Mouse (Mus musculus): Measurements from ENCODE around the gene Il5ra. TPM values are rescaled to one million over a fixed set of nuclear protein-coding genes. Genes with fewer than 3 reads are reported as not detected.

Gene Il5ra
- polyA plus RNA-seq, 1 experiment, result 0.13 TPM

DNA sequence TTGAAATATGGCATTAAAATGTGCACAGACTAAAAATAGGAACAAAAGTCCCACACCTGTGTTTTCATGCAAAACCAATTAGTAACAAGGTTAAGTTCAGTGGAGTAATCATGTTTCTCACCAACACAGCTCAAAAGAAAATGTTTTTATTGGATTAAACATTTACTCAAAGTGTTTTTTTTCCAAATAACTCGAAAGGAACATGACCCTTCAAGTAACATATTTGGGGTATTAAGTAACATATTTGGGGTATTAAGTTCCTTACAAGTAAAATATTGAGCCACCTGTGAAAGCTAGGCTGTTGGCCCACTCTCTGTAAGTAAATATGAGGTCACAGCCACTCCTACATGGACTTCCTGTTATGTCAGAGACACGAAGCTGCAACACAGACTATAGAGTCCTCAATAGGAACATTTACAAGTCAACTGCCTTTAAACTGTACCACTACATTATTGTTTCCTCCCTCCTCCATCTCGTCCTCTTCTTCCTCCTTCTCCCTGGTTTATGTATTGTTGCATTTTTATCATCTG is 43.3 kb downstream of the Il5ra start:
- whole genome bisulfite sequencing, result 18% methylated on average over 3 of the region's 3 CpGs
- DNase-seq, result no peak
- Histone ChIP-seq H3K4me3 (replicated peaks; ENCODE audit: extremely low read depth, low read depth, low read length) (no peak overlapping the region), H3K4me1 (ENCODE audit: control insufficient read depth, insufficient read depth, low read length) (no peaks in the 10 kb centered on the region)
- TF ChIP-seq CTCF (IDR thresholded peaks at IDR 0.05; ENCODE audit: insufficient read depth, low read length) (no peak), POLR2A (IDR thresholded peaks at IDR 0.05; ENCODE audit: borderline replicate concordance, extremely low read depth, low read depth, low read length) (no peak)

DNA sequence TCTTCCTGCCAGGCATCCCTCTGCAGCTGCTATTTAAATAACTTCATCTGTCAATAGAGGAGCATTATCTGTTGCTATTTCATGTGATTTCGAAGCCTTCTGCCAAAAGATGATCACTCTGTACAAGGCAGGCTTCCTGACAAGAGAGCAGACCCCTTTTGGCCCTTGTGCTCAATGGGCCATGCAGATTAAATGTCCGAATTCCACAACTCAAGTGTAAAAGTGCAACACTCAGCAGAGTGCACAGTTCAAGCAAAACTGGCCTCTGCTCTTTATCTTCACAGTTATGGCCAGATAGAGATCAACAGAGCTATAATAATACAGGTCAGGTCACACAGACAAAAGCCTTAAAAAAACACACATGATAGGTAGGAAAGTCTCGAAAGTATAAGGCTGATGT is 46.9 kb downstream of the Il5ra start:
- 49% methylated on average over 3 of the region's 3 CpGs for WGBS
- Histone ChIP-seq H3K4me1 (ENCODE audit: control insufficient read depth, insufficient read depth, low read length) (no peaks in the 10 kb centered on the region), H3K4me3 (replicated peaks; ENCODE audit: extremely low read depth, low read depth, low read length) (no peak overlapping the region)
- TF ChIP-seq CTCF (IDR thresholded peaks at IDR 0.05; ENCODE audit: insufficient read depth, low read length) (no peak), POLR2A (IDR thresholded peaks at IDR 0.05; ENCODE audit: borderline replicate concordance, extremely low read depth, low read depth, low read length) (no peak)
- no peak for DNase-seq

DNA sequence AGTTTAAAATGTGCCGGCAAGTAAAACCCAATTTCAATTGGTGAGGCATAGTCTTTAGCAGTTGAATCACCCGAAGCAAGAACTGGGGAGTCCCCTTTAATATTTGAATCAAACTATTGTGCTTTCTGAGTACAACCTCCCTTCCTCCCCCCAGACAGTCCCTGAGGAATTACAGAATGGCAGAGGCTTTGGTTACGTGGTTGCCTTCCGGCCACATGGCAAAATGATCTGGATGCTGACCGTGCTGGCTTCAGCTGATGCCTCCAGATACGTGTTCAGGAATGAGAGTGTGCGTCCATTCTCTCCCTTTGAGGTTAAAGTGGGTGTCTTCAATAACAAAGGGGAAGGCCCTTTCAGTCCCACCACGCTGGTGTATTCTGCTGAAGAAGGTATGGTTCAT is 73.3 kb downstream of the Il5ra start:
- no peak for TF ChIP-seq CTCF (IDR thresholded peaks at IDR 0.05; ENCODE audit: insufficient read depth, low read length)
- no peak for TF ChIP-seq POLR2A (IDR thresholded peaks at IDR 0.05; ENCODE audit: borderline replicate concordance, extremely low read depth, low read depth, low read length)
- DNase-seq, result no peak
- Histone ChIP-seq H3K4me3 (replicated peaks; ENCODE audit: extremely low read depth, low read depth, low read length) (no peak overlapping the region), H3K4me1 (ENCODE audit: control insufficient read depth, insufficient read depth, low read length) (no peaks in the 10 kb centered on the region)
- 83% methylated on average over 8 of the region's 8 CpGs for WGBS

DNA sequence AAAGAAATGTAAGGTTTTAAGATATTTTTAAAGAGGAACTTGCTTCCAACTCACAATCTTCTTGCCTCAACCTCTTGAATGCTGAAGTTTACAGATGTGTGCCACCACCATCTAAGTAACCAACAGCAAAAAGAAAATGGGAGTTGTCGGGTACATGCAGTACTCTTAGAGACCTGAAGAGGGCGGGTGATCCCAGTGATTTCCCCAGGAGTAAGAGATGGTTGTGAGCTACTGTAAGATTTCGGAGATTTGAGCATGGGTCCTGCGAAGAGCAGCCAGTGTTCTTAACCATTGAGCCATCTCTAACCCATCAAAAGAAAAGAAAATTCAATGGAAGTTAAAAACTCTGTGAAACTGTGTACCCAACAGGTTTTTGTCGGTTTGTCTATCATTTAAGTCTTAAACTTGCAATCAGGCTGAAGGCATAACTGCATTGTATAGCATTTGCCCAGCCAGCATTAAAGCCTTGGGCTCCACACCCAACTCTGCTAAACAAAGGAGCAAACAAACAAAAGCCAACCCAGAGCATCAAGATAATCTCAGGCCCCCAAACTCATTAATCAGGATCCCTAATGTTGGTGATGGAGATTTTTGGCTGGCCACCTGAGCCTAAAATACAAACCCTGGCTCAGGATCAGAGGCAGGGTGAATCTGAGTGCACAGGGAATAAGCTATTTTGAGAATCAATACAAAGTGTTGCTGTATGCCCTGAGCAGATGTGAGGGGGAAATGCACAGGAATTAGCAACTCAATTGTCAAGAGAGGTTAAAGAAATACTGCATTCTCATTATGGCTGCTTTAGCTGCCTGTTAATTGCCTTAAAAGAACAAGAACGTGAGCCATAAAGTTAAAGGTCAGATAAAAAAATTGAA is 84.8 kb downstream of the Il5ra start:
- peak; percentile 15 for DNase-seq
- no peaks in the 10 kb centered on the region for H3K4me1 ChIP-seq (ENCODE audit: control insufficient read depth, insufficient read depth, low read length)
- no peak for TF ChIP-seq POLR2A (IDR thresholded peaks at IDR 0.05; ENCODE audit: borderline replicate concordance, extremely low read depth, low read depth, low read length)
- TF ChIP-seq CTCF (IDR thresholded peaks at IDR 0.05; ENCODE audit: insufficient read depth, low read length), result no peak
- H3K4me3 ChIP-seq (replicated peaks; ENCODE audit: extremely low read depth, low read depth, low read length), result no peak overlapping the region
- 34% methylated on average over 6 of the region's 6 CpGs for WGBS

Other genes starting within 250 kb of the Il5ra start
- 4.8 and 8.4 TPM in 2 replicates for gene Trnt1, start 20.1 kb upstream of the Il5ra start, polyA plus RNA-seq (2012; rRNA removed)
- 5.5 and 9.3 TPM in 2 replicates for gene Crbn, start 51.0 kb upstream of the Il5ra start, polyA plus RNA-seq (2012; rRNA removed)